Mouse (Mus musculus) hindbrain, embryonic 15.5 days (tissue): Measurements from ENCODE around the gene Grm8. TPM values are rescaled to one million over a fixed set of nuclear protein-coding genes. Genes with fewer than 3 reads are reported as not detected.

Experiments used
- ATAC-seq: fragments of 200-750 bp; cut with Nextera tagmentation; 2 replicates; pipeline ENCODE4 v1.8.0; 2017; ENCODE audit warnings: low read depth, moderate number of reproducible peaks, moderate TSS enrichment; ENCODE audit not compliant: low FRiP score
- H3K27ac ChIP-seq: fragments of 300-500 bp; sonication (generic); replicated peaks from 2 replicates; pipeline ENCODE4 v1.5.1; 2015; ENCODE audit warnings: mild to moderate bottlenecking, inconsistent platforms
- H3K27me3 ChIP-seq: fragments of 300-500 bp; sonication (generic); 2 replicates; pipeline ENCODE4 v1.6.1; 2015; ENCODE audit warnings: control low read depth, inconsistent platforms
- H3K36me3 ChIP-seq: fragments of 300-500 bp; sonication (generic); 2 replicates; pipeline ENCODE4 v1.6.1; 2015; ENCODE audit warnings: control low read depth, inconsistent platforms
- H3K4me1 ChIP-seq: fragments of 300-500 bp; sonication (generic); replicated peaks from 2 replicates; pipeline ENCODE4 v1.6.1; 2015; ENCODE audit warnings: control low read depth, inconsistent platforms
- H3K4me2 ChIP-seq: fragments of 300-500 bp; sonication (generic); 2 replicates; pipeline ENCODE4 v1.6.1; 2015; ENCODE audit warnings: moderate library complexity, mild to moderate bottlenecking, inconsistent platforms
- H3K4me3 ChIP-seq: fragments of 300-500 bp; sonication (generic); 2 replicates; pipeline ENCODE4 v1.5.1; 2015; ENCODE audit warnings: mild to moderate bottlenecking, inconsistent platforms
- H3K9ac ChIP-seq: fragments of 300-500 bp; sonication (generic); 2 replicates; pipeline ENCODE4 v1.6.1; 2015; ENCODE audit warnings: inconsistent platforms
- H3K9me3 ChIP-seq: fragments of 300-500 bp; sonication (generic); 2 replicates; pipeline ENCODE4 v1.6.1; 2016; ENCODE audit warnings: control low read depth, inconsistent platforms
- WGBS: fragments of 180-500 bp; shearing (Covaris S2); methylation state at CpG from one replicate; pipeline ENCODE4 v1.1.7; 2015; 5-methylcytosine and 5-hydroxymethylcytosine counted together
- polyA plus RNA-seq: library from polyadenylated mRNA; unstranded; fragments of >200 nt; fragmentation: Nextera tagmentation; extraction: Ambion mirVana; gene quantifications from 2 replicates; pipeline ENCODE4 v1.2.1, GENCODE M21; 2015

Gene Grm8
- 11.3 and 12.4 TPM in 2 replicates for polyA plus RNA-seq

DNA sequence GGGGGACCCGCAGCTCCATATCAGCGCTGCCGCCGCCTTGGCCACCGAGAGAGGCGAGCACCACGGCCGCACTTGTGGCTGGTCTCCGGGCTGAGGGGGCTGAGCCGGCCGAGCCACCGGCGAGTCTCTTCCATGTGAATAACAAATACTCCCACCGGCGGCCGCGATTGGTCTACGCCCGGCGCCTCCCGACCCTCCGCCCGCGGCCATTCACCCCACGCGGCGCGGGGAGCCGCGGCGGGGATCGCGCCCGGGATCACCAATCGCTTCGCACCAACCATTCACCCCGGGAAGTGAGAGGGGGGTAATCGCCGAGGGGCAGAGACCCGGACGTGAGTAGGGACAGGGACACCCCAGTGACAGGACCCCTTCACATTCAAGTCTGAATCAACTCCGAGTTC is at the start of gene Grm8:
Grm8 (minus strand) TSS at position 178 of the 401 bp plus-strand sequence.
- H3K4me2 ChIP-seq: peak within 1 kb of the TSS; percentile 94
- peak within 1 kb of the TSS; percentile 65 for H3K27ac ChIP-seq
- WGBS: under 1% methylated on average over 42 of the region's 42 CpGs
- H3K4me1 ChIP-seq: peaks cover 23% of the 10 kb centered on the region
- H3K27me3 ChIP-seq: 0 out of 2 replicates have a peak, but pooled peaks cover 4% of the 10 kb centered on the region
- peak; percentile 61 for ATAC-seq
- peak within 1 kb of the TSS; percentile 49 for H3K9ac ChIP-seq
- H3K9me3 ChIP-seq: no peaks in the 10 kb centered on the region
- no peaks in the 10 kb centered on the region for H3K36me3 ChIP-seq
- peak within 1 kb of the TSS; percentile 55 for H3K4me3 ChIP-seq

DNA sequence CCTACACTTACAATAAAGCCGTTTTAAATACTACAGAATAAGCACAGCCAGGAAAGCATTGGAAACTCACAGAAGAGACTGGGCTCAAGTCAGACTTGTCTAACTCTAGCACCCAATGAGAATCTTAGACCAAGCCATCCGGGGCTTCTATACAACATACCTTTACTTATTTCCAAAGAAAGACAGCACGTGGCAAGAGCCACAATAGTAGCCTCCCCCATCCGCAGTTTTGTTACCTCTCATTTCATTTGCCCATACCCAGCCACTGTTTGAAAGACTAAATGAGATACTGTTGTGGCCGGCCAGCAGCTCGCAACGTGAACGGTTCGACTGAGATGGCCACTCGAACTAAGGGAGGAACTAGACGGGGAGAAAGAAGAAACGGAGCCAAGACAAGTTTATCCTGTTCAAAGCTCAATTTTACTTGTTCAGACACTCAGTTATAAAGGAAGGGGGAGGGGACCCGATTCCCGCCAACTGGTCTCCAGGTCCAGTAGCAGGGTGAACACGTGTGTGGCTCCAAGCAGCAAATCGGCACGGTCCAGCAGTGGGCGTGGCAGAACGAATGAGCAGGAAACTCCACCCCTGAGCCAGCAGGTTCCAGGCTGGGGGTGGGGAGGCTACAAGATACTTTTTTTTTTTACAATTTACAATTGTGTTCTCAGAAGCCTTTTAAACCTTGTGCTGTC is 35.0 kb upstream of the Grm8 start:
- no peak overlapping the region for H3K27ac ChIP-seq
- H3K36me3 ChIP-seq: no peaks in the 10 kb centered on the region
- no peak overlapping the region for H3K4me3 ChIP-seq
- no peak for ATAC-seq
- no peaks in the 10 kb centered on the region for H3K9me3 ChIP-seq
- no peak overlapping the region for H3K9ac ChIP-seq
- H3K27me3 ChIP-seq: no peaks in the 10 kb centered on the region
- H3K4me2 ChIP-seq: no peak overlapping the region
- H3K4me1 ChIP-seq: no peaks in the 10 kb centered on the region
- 77% methylated on average over 19 of the region's 19 CpGs for WGBS

DNA sequence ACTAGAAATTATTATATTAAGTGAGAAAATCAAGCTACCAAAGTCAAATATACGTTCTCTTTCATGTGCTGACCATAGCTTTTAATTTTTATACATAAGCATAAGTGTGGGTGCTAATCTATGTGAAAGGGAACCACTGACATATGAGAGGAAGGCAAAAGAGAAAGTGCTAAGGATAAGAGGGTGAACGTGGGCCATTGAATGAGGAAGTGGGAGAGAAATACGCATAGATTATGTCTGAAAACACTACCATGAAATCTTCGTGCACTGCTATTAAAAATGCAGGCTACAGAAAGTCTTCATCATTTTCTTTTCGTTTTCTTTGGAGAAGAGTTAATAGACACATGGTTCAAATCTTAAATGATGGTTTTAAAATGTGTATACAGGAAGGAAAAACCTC is 25.4 kb upstream of the Grm8 start:
- H3K4me1 ChIP-seq: no peaks in the 10 kb centered on the region
- H3K9ac ChIP-seq: no peak overlapping the region
- no peaks in the 10 kb centered on the region for H3K27me3 ChIP-seq
- no peak for ATAC-seq
- H3K4me2 ChIP-seq: no peak overlapping the region
- H3K36me3 ChIP-seq: no peaks in the 10 kb centered on the region
- H3K27ac ChIP-seq: no peak overlapping the region
- no peak overlapping the region for H3K4me3 ChIP-seq
- H3K9me3 ChIP-seq: no peaks in the 10 kb centered on the region
- 81% methylated on average over 5 of the region's 5 CpGs for WGBS

DNA sequence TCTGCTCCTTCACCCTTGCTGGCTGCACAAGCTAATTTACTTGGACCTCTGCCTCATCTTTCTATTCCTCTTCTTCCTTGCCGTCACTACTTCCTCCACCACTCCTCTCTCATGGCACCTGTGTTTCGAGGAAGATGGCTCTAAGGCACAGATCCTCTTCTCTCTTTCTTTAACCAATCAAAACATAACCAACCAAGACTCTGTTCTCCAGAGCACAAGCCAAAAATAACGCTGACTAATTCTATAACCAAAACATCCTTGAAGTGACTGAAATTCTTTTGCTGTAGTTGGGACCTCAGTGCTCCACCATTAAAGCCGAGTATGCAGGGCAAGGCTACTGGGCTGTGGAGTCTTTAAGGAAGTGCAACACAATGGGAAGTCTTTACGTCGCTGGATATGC is 11.5 kb upstream of the Grm8 start:
- no peaks in the 10 kb centered on the region for H3K9me3 ChIP-seq
- no peak overlapping the region for H3K9ac ChIP-seq
- 81% methylated on average over 6 of the region's 6 CpGs for WGBS
- no peak overlapping the region for H3K4me2 ChIP-seq
- H3K36me3 ChIP-seq: no peaks in the 10 kb centered on the region
- no peak for ATAC-seq
- H3K4me3 ChIP-seq: no peak overlapping the region
- H3K27ac ChIP-seq: no peak overlapping the region
- no peaks in the 10 kb centered on the region for H3K27me3 ChIP-seq
- H3K4me1 ChIP-seq: no peaks in the 10 kb centered on the region; the same call in 1 of the 2 replicates

DNA sequence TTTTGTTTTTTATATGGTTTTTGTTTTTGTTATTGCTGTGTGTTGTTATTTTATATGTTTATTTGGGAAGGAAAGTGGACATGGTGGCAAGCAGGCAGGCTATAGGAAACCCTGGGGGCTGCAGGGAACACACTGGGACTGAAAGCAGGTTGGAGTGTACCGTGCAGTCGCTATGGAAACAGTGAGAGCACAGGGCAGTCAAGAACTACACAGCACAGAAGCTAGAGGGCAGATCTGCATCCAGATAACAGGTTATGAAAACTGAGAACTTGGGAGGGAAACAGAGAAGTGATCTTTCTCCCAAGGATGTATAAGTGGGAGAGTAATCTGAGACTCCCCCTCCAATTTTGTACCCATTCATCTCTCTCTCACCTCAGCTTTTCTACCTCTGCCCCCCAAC is 7.4 kb upstream of the Grm8 start:
- Histone ChIP-seq H3K4me2 (no peak overlapping the region), H3K4me3 (no peak overlapping the region), H3K36me3 (no peaks in the 10 kb centered on the region), H3K4me1 (no peaks in the 10 kb centered on the region; the same call in 1 of the 2 replicates), H3K27ac (no peak overlapping the region), H3K9me3 (no peaks in the 10 kb centered on the region), H3K9ac (no peak overlapping the region), H3K27me3 (no peaks in the 10 kb centered on the region)
- peak; percentile 81 for ATAC-seq
- WGBS: 6% methylated on average over 2 of the region's 2 CpGs

DNA sequence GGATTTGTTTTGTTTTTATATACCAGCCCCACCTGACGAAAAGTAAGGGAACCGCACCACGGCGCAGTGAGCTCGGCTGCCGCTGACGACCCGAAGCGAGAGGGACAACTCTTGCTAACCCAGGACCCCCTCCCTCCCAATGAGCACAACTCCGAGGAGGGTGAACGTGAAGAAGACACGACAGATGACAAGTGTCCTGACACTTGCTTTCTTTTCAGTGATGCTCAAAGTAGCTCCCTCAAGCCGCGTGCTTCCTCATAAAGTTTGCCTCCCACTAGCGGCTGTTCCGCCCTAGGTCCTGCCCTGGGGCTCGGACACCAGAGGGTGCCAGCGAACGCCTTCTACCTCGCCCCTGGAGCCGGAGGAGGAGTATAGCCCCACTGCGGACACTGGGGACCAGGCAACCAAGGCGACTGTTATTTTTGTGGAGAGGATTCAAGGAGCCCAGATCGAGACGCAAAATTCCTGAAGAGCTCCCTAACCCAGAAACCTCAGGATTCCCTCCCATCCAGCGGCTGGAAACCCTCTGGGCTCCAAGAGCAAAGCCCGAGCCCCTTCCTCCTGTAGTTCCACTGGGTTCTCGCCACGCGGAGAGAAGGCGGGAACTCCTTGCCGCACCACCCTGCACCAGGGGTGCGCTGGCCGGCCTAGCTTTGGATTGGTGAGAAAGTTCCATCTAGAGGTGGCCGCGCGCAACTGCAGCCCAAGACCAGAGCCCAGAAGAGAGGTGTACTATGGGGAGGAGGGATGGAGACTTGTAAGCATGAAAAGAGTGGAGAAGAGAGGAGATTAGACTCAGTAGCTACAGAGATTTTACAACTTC is 644 bp upstream of the Grm8 start:
- Histone ChIP-seq H3K9me3 (no peaks in the 10 kb centered on the region), H3K4me3 (peak overlapping the region; percentile 55), H3K27ac (no peak overlapping the region), H3K9ac (peak overlapping the region; percentile 49), H3K27me3 (0 out of 2 replicates have a peak, but pooled peaks cover 4% of the 10 kb centered on the region), H3K4me1 (peaks cover 23% of the 10 kb centered on the region), H3K4me2 (peak overlapping the region; percentile 94), H3K36me3 (no peaks in the 10 kb centered on the region)
- ATAC-seq: peak; percentile 91
- under 1% methylated on average over 37 of the region's 37 CpGs for WGBS

DNA sequence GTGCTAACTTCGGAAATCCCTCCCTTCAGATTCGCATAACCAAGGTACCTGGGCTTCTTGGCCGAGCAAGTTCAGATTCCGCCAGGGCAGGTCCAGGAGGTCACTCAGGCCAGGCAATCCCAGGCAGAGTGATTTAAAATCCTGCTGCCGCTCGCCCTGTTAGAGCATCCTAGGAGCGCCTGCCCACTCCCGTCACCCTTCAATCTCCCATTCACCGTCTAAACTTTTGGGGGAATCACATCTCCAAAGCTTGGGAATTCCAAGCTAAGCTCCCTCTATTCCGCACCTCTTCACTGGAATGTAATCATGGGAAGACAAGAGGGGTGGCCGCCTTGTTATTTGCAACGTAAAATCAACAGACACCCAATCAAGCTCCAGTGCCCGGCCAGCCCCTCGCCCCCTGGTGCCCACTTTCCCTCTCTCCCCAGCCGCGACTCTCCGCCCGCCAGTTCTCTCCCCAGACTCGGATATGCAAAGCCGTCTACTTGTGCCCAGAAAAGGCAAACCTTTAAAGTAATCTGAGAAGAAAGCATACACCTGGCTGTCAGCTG is 652 bp downstream of the Grm8 start:
- Histone ChIP-seq H3K36me3 (no peaks in the 10 kb centered on the region), H3K9ac (peak overlapping the region; percentile 49), H3K27me3 (0 out of 2 replicates have a peak, but pooled peaks cover 4% of the 10 kb centered on the region), H3K4me1 (peaks cover 23% of the 10 kb centered on the region), H3K4me2 (peak overlapping the region; percentile 94), H3K4me3 (peak overlapping the region; percentile 55), H3K9me3 (no peaks in the 10 kb centered on the region), H3K27ac (peak overlapping the region; percentile 65)
- ATAC-seq: peak; percentile 19; the same call in 1 of the 2 replicates
- under 1% methylated on average over 20 of the region's 20 CpGs for WGBS

DNA sequence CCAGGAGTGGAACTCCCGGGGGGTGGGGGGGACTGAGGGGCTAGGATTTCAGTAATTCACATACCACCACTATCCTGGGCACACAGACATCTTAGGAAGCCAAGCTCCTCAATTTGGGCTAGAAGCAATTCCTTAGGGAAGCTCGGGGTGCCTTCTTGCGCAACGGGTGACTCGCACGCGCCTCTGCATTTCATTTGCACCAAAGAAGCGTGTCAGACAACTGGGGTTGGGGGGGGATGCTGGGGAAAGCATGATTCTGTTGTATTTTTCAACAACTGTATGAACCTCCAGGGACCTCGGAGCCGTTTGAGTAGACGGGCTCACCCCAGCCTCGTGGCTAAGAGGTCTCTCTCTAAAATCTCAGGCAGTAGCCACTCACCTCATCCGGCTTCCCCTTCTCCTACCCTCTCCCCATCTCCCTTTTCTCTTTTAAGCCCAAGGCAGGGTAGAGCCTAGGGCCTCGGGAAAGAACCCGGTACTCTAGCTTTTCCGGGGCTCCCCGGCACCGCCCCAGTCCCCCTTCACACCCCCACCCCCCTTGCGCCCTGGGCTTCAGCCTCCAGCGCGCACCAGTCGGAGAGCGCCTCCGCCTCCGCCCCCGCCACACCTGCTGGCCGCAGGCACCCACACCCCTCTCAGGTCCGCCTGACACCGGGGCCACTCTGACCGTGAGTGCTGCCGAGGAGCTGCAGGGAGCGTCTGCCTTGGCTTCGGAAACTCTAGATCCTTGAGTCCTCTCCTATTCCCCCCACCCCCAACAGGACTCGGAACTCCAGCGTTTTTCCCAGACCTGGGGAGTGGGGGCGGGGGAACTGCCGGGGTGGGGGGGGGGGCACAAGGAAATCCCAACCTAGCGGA is 1.5 kb downstream of the Grm8 start:
- Histone ChIP-seq H3K9me3 (no peaks in the 10 kb centered on the region), H3K4me2 (peak overlapping the region; percentile 94), H3K27me3 (0 out of 2 replicates have a peak, but pooled peaks cover 4% of the 10 kb centered on the region), H3K4me1 (peaks cover 23% of the 10 kb centered on the region), H3K27ac (peak overlapping the region; percentile 65), H3K4me3 (peak overlapping the region; percentile 55), H3K36me3 (no peaks in the 10 kb centered on the region), H3K9ac (peak overlapping the region; percentile 49)
- 1% methylated on average over 36 of the region's 38 CpGs for WGBS
- 0 out of 2 replicates have a peak, but pooled peaks have one; percentile 11 for ATAC-seq

DNA sequence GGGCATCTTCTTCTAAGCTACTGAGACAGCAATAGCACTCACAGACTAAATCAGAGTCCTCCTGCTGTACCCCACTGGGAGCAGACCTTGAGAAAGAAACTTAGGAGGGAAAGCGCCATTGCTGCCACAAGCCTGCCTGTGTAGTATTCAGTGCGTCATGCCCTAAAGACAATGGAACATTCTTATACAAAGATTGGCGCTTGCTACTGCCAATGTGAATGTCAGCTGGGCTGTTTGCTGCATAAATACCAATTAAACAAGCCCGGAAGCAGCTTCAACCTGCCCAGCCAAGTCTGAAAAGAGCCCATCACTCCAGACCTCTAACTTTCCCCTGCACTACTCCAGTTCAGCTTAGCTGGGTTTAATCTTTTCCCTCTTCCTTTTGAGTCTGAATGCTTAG is 2.9 kb downstream of the Grm8 start:
- ATAC-seq: no peak
- peak overlapping the region; percentile 55 for H3K4me3 ChIP-seq
- WGBS: 5% methylated on average over 4 of the region's 4 CpGs
- peaks cover 23% of the 10 kb centered on the region for H3K4me1 ChIP-seq
- H3K9ac ChIP-seq: peak overlapping the region; percentile 34
- H3K4me2 ChIP-seq: peak overlapping the region; percentile 94
- H3K27ac ChIP-seq: no peak overlapping the region; the same call in 1 of the 2 replicates
- H3K36me3 ChIP-seq: no peaks in the 10 kb centered on the region
- H3K9me3 ChIP-seq: no peaks in the 10 kb centered on the region
- 0 out of 2 replicates have a peak, but pooled peaks cover 4% of the 10 kb centered on the region for H3K27me3 ChIP-seq

DNA sequence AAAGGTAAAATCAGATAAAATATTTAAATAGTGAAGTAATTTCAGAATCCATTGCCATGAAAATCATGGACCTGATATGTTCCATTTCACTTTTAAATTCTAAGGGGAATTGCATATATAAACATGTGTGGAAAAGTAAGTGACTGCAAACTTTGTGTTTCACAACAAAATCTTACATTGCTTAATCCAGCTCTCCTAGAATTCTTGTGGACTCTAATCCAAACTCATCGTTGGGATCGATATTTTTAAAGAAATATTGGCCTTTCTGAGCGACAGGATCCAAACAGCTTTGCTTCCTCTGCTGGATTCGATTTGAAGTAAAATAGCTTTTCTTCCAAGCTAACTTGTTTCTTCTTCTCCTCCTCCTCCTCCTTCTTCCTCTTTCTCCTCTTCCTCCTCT is 6.1 kb downstream of the Grm8 start:
- Histone ChIP-seq H3K36me3 (no peaks in the 10 kb centered on the region), H3K9ac (no peak overlapping the region), H3K27ac (no peak overlapping the region), H3K4me2 (no peak overlapping the region), H3K27me3 (0 out of 2 replicates have a peak, but pooled peaks cover 4% of the 10 kb centered on the region), H3K9me3 (no peaks in the 10 kb centered on the region), H3K4me3 (no peak overlapping the region), H3K4me1 (peaks cover 15% of the 10 kb centered on the region)
- no peak for ATAC-seq
- 96% methylated on average over 4 of the region's 4 CpGs for WGBS

DNA sequence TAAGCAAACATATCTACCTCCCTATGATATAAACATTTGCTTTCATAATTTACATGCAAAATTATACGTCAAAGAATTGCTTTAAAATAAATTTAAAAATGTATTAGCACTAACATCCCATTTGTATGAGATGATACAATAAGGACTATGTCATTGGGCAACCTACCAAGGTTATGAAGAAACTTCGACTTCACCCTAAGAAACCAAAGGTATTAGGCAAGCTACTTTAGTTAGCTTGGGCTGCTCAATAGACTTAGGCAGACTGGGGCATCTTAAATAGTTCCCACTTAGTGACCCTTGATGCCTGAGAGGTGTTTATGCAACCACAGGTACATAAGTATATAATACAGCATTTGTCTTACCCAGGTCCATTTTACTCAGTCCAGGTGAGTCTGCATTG is 19.5 kb downstream of the Grm8 start:
- Histone ChIP-seq H3K9me3 (no peaks in the 10 kb centered on the region), H3K27me3 (no peaks in the 10 kb centered on the region), H3K9ac (no peak overlapping the region), H3K4me1 (no peaks in the 10 kb centered on the region), H3K4me2 (no peak overlapping the region), H3K36me3 (no peaks in the 10 kb centered on the region), H3K27ac (no peak overlapping the region), H3K4me3 (no peak overlapping the region)
- 95% methylated on average over 2 of the region's 2 CpGs for WGBS
- ATAC-seq: no peak
